Mouse (Mus musculus) left cerebral cortex, postnatal 36 days (tissue): ENCODE measurements around the gene Ubxn10. TPM values are rescaled to one million over a fixed set of nuclear protein-coding genes. Genes with fewer than 3 reads are reported as not detected.

Experiments
- DNase-seq, 2 experiments: peaks; one replicate each; pipeline ENCODE4 v3.0.0; 2021 to 2022; ENCODE audit warnings: low spot score in 2 of 2, mixed read lengths in 1 of 2
- intact Hi-C: fragments of 180-260 bp; cut with DNase I; formaldehyde crosslinking; loops from one replicate; pipeline ENCODE4 v1.15.1; 2025
- total RNA-seq, 2 experiments: library from RNA; stranded (reverse); gene quantifications; 2 replicates each; pipeline ENCODE4 v1.2.3; 2021

Ubxn10 gene
- total RNA-seq, 2 experiments from 2014 or later: 1.3 to 1.5 TPM

GRCm38 (mm10) chr4:138739136-138739851 is 2.3 kb upstream of the Ubxn10 start:
- DNase-seq: peak; percentile 54
- intact Hi-C loops: no loop called here

GRCm38 (mm10) chr4:138734863-138735262 is 2.1 kb downstream of the Ubxn10 start:
- DNase-seq: no peak
- intact Hi-C loops: no loop called here

GRCm38 (mm10) chr4:138734105-138734504 is 2.9 kb downstream of the Ubxn10 start:
- intact Hi-C loops: no loop called here

GRCm38 (mm10) chr4:138729018-138729703 is 7.8 kb downstream of the Ubxn10 start:
- intact Hi-C loops: no loop called here
- DNase-seq: no peak

More at GRCm38 (mm10) chr4:138734105-138734504, 2.9 kb downstream of the Ubxn10 start:
- DNase-seq: no peak

- DNase-seq: peak in 1 of 2 experiments; percentile 16
- intact Hi-C loops: no loop called here
Observed at GRCm38 (mm10) chr4:138725751-138726150, 11.2 kb downstream of the Ubxn10 start.

GRCm38 (mm10) chr4:138725127-138725461 is 11.9 kb downstream of the Ubxn10 start:
- intact Hi-C loops: no loop called here
- peak; percentile 50 to 62 for DNase-seq

- DNase-seq: peak; percentile 68 to 73
Observed at GRCm38 (mm10) chr4:138724354-138725126, 12.4 kb downstream of the Ubxn10 start, which contains the start of gene Pla2g2c. Pla2g2c (plus strand) TSS chr4:138724792.

GRCm38 (mm10) chr4:138723493-138724281 is 13.3 kb downstream of the Ubxn10 start:
- intact Hi-C loops: loop anchor here (1.0 kb wide), 1 partner anchor 269 kb away; the partner anchor contains the start of gene Camk2n1
- DNase-seq: peak; percentile 84 to 86

More at GRCm38 (mm10) chr4:138724354-138725126, 12.4 kb downstream of the Ubxn10 start, which contains the start of gene Pla2g2c:
- intact Hi-C loops: no loop called here

- DNase-seq: no peak
- intact Hi-C loops: no loop called here
Observed at GRCm38 (mm10) chr4:138719264-138719596, 17.7 kb downstream of the Ubxn10 start.

GRCm38 (mm10) chr4:138718586-138719263 is 18.2 kb downstream of the Ubxn10 start:
- DNase-seq: no peak
- intact Hi-C loops: no loop called here

GRCm38 (mm10) chr4:138716697-138717096 is 20.3 kb downstream of the Ubxn10 start:
- intact Hi-C loops: no loop called here
- no peak for DNase-seq

- no peak for DNase-seq
- intact Hi-C loops: no loop called here
Observed at GRCm38 (mm10) chr4:138714186-138714585, 22.8 kb downstream of the Ubxn10 start.

- DNase-seq: no peak
- intact Hi-C loops: no loop called here
Observed at GRCm38 (mm10) chr4:138712621-138713020, 24.3 kb downstream of the Ubxn10 start.

GRCm38 (mm10) chr4:138712096-138712495 is 24.9 kb downstream of the Ubxn10 start:
- no peak for DNase-seq
- intact Hi-C loops: no loop called here

GRCm38 (mm10) chr4:138711051-138711820 is 25.7 kb downstream of the Ubxn10 start:
- no peak for DNase-seq
- intact Hi-C loops: no loop called here

- peak in 1 of 2 experiments; percentile 45 for DNase-seq
- intact Hi-C loops: no loop called here
Observed at GRCm38 (mm10) chr4:138710633-138711032, 26.3 kb downstream of the Ubxn10 start.

- intact Hi-C loops: no loop called here
- DNase-seq: no peak
Observed at GRCm38 (mm10) chr4:138709944-138710343, 27.0 kb downstream of the Ubxn10 start.

- intact Hi-C loops: no loop called here
- no peak for DNase-seq
Observed at GRCm38 (mm10) chr4:138709246-138709645, 27.7 kb downstream of the Ubxn10 start.
